Mouse (Mus musculus): ENCODE data around the gene A530016L24Rik.
A peak's percentile ranks its signal among the peaks of the same experiment; 100 is the strongest.

The A530016L24Rik gene

GRCm38 (mm10) chr12:112489134-112489533, at the start of gene A530016L24Rik:
A530016L24Rik (plus strand) TSS chr12:112489448.
- DNase-seq (ENCODE audit: low spot score): no peak

GRCm38 (mm10) chr12:112439993-112440392, 49.3 kb upstream of the A530016L24Rik start:
- no peak for DNase-seq (ENCODE audit: low spot score)

- no peak for DNase-seq (ENCODE audit: low spot score)
Measured at GRCm38 (mm10) chr12:112449144-112449827, 40.0 kb upstream of the A530016L24Rik start.

GRCm38 (mm10) chr12:112449828-112450180, 39.4 kb upstream of the A530016L24Rik start:
- DNase-seq (ENCODE audit: low spot score): no peak

- no peak for DNase-seq (ENCODE audit: low spot score)
Measured at GRCm38 (mm10) chr12:112450883-112451282, 38.4 kb upstream of the A530016L24Rik start.

- DNase-seq (ENCODE audit: low spot score): no peak
Measured at GRCm38 (mm10) chr12:112451381-112451780, 37.9 kb upstream of the A530016L24Rik start.

GRCm38 (mm10) chr12:112451826-112452225, 37.4 kb upstream of the A530016L24Rik start:
- no peak for DNase-seq (ENCODE audit: low spot score)

GRCm38 (mm10) chr12:112456144-112456713, 33.0 kb upstream of the A530016L24Rik start:
- DNase-seq (ENCODE audit: low spot score): no peak

- DNase-seq (ENCODE audit: low spot score): no peak
Measured at GRCm38 (mm10) chr12:112457839-112458238, 31.4 kb upstream of the A530016L24Rik start.

GRCm38 (mm10) chr12:112462423-112462822, 26.8 kb upstream of the A530016L24Rik start:
- no peak for DNase-seq (ENCODE audit: low spot score)

- peak; percentile 11 for DNase-seq (ENCODE audit: low spot score)
Measured at GRCm38 (mm10) chr12:112463209-112463608, 26.0 kb upstream of the A530016L24Rik start.

GRCm38 (mm10) chr12:112463750-112464444, 25.4 kb upstream of the A530016L24Rik start:
- no peak for DNase-seq (ENCODE audit: low spot score)

GRCm38 (mm10) chr12:112464516-112464915, 24.7 kb upstream of the A530016L24Rik start:
- DNase-seq (ENCODE audit: low spot score): no peak

GRCm38 (mm10) chr12:112465928-112466327, 23.3 kb upstream of the A530016L24Rik start:
- DNase-seq (ENCODE audit: low spot score): no peak

GRCm38 (mm10) chr12:112467387-112467786, 21.9 kb upstream of the A530016L24Rik start:
- no peak for DNase-seq (ENCODE audit: low spot score)

GRCm38 (mm10) chr12:112469393-112469792, 19.9 kb upstream of the A530016L24Rik start:
- DNase-seq (ENCODE audit: low spot score): no peak

GRCm38 (mm10) chr12:112470216-112470615, 19.0 kb upstream of the A530016L24Rik start:
- no peak for DNase-seq (ENCODE audit: low spot score)

GRCm38 (mm10) chr12:112473777-112474176, 15.5 kb upstream of the A530016L24Rik start:
- peak; percentile 36 for DNase-seq (ENCODE audit: low spot score)

GRCm38 (mm10) chr12:112489535-112489934, 287 bp downstream of the A530016L24Rik start:
- DNase-seq (ENCODE audit: low spot score): no peak

GRCm38 (mm10) chr12:112490444-112490939, 1.2 kb downstream of the A530016L24Rik start:
- DNase-seq (ENCODE audit: low spot score): no peak

- no peak for DNase-seq (ENCODE audit: low spot score)
Measured at GRCm38 (mm10) chr12:112496136-112496535, 6.9 kb downstream of the A530016L24Rik start.

GRCm38 (mm10) chr12:112497731-112498130, 8.5 kb downstream of the A530016L24Rik start:
- DNase-seq (ENCODE audit: low spot score): no peak

- no peak for DNase-seq (ENCODE audit: low spot score)
Measured at GRCm38 (mm10) chr12:112498683-112499082, 9.4 kb downstream of the A530016L24Rik start.
